Mouse (Mus musculus) lung, adult 2 months (tissue): ENCODE measurements around the gene Cstf3.

Experiments
- CTCF ChIP-seq: fragments of 200-500 bp; IDR thresholded peaks from 2 replicates; pipeline ENCODE4 v1.5.1; 2011; ENCODE audit warnings: mild to moderate bottlenecking, low read length, control low read depth; ENCODE audit not compliant: insufficient read depth
- POLR2A ChIP-seq: fragments of 200-500 bp; IDR thresholded peaks from 2 replicates; pipeline ENCODE4 v1.6.1; 2011; ENCODE audit warnings: low read depth, mild to moderate bottlenecking, control low read depth, low read length, borderline replicate concordance; ENCODE audit errors: extremely low read depth

GRCm38 (mm10) chr2:104557722-104558121, 32.6 kb upstream of the Cstf3 start:
- TF ChIP-seq POLR2A (no peak), CTCF (no peak)
